Mouse (Mus musculus) heart, adult 8-10 months (tissue): Measurements from ENCODE around the gene Sema4d. TPM values are rescaled to one million over a fixed set of nuclear protein-coding genes. Genes with fewer than 3 reads are reported as not detected.

Experiments used
- DNase-seq: peaks from one replicate; pipeline ENCODE4 v3.0.0; 2022; ENCODE audit warnings: low spot score
- microRNA-seq: library from miRNA; unstranded; fragments of <30 nt; microRNA quantifications from one replicate; pipeline ENCODE4 v1.2.0, GENCODE M21; 2022
- total RNA-seq, 4 experiments: library from RNA; stranded (reverse); gene quantifications; 2 replicates each; pipeline ENCODE4 v1.2.4; 2022

Gene Sema4d
- total RNA-seq, 4 experiments from 2014 or later: 56.5 to 72.3 (median 68.6) TPM

DNA sequence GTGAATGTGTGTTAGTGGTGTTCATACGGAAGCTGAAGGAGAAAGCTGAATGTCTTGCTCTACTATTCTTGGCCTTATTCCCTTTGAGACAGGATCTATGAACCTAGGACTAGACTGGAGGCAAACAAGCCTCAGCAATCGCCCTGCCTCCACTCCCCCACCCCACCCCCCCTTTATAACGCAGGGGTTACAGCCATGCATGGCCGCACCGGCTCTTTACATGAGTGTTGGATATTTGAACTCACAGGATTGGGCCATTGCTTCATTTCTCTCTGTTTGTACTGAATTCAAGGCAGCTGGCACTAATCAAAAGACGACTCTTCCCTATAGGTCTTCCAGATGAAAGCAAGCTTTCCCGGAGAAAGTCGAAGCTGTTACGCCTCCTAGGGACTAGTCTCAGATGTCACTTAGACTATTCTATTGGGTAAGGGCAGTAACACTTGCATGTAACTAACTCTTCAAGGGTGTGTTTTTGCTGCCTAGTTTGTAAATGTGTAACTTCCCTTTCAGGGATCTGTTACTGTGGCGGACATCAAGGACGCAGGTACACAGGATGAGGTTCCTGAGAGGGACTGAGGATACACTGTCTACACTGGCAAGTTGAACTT lies 151.3 kb downstream of the Sema4d start:
- DNase-seq: no peak

GRCm38 (mm10) chr13:51641424-51641823 lies 152.1 kb downstream of the Sema4d start:
- DNase-seq: no peak

DNA sequence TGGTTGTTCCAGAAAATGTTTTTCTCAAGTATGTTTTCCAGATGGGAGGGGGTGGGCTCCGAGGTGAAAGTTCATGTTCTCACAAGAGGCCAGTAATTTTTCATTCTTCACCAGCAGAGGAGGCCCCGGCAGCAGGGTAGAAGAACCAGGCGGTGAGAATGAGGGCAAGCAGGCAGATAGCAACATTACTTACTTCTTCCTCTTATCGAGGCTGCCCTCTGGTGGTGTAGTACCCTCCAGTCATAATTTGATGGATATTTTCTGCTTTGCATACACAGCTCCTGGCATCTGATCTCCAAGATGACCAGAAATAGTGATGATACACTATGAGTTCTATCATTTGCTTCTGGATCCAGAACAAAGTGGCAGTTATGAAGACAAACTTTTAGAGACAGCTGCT lies 154.6 kb downstream of the Sema4d start:
- no peak for DNase-seq

Small RNA genes lying within 50 kb of the gene (microRNA-seq; reads per million reads assigned to microRNA genes)
- gene Gm23566: not detected

Other genes with a start within 250 kb of the Sema4d start
- gene Shc3, start 224.3 kb downstream of the Sema4d start, total RNA-seq: 1 to 10 TPM; 1.7 to 2.1 (median 1.8) TPM
- gene Cks2, start 148.5 kb downstream of the Sema4d start, total RNA-seq: 1 to 10 TPM in 1 of 4 experiments, under 1 TPM in 2, not detected in 1; 0.66 to 1.1 (median 0.92) TPM
- 10 to 100 TPM; 10.8 to 13.7 (median 11.3) TPM for gene Secisbp2, start 142.1 kb downstream of the Sema4d start, total RNA-seq
- 10 to 100 TPM in 2 of 4 experiments, 1 to 10 TPM in 2; 8.6 to 18.9 (median 10.7) TPM for gene Gadd45g, start 52.9 kb upstream of the Sema4d start, total RNA-seq